Mouse (Mus musculus): ENCODE measurements at regions not wholly inside any gene's neighbourhood (a gene's known extent, or its start where the extent isn't known, plus 50 kb on each side); places are given as distances from the start of the nearest gene placed in this dataset.

DNA sequence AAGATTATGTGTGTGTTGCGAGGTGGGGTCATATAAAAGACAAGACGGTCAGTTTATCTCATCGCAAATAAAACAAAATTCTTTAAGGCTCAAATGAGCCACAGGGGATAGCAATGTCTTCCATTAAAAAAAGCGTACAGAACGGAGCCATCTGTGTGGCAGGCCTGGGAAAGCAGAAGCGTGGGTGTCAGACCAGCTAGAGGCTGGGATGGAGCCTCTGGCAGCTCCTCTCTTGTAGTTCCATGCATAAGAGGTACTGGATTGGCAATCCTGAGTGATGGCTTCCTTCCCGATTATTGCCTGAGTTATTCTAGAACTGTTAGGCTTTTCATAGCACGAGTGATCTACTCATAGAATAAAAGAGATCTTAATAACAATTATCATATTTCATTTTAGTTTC is 318.2 kb upstream of the Sash1 start:
- peak; percentile 23 to 25 for DNase-seq (ENCODE audit: extremely low spot score in 1 of 2, low spot score in 1 of 2)

DNA sequence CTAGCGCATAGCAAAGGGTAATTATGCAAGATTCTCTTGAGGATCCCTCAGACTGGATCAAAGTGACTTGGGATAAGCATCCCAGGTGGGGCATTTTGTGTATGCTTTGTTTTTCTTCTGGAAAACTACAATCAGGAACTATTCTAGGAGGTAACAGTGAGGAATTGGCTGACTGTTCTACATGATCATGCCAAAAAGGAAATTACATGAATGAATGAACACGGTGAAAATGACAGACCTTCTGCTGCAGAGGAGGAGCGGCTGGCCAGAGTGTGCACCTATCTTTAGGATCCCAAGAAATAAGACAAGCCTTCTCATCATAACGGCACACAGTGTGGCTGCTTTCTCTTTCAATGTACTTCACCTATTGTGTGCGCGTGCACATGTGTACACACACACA is 317.5 kb upstream of the Sash1 start:
- DNase-seq (ENCODE audit: extremely low spot score in 1 of 2, low spot score in 1 of 2): no peak

DNA sequence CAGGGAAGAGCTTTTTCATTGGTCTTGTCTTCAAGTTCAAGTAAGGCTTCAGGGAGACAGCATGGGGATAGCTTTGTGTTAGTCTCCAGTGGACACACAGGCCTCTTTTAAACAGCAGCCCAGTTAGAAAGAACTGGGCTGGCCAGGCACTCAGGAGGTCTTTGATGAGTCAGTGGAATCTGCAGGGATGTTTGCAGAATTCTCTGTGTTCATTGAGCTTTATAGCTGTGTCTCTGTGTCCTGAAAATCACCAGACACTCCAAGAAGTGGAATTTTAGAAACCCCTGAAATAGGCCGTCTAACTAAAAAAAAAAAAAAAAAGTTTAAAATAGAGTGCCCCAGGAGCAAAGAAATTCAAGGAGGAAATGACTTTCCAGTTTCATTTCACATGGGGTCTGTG is 317.1 kb upstream of the Sash1 start:
- DNase-seq (ENCODE audit: extremely low spot score in 1 of 2, low spot score in 1 of 2): no peak

DNA sequence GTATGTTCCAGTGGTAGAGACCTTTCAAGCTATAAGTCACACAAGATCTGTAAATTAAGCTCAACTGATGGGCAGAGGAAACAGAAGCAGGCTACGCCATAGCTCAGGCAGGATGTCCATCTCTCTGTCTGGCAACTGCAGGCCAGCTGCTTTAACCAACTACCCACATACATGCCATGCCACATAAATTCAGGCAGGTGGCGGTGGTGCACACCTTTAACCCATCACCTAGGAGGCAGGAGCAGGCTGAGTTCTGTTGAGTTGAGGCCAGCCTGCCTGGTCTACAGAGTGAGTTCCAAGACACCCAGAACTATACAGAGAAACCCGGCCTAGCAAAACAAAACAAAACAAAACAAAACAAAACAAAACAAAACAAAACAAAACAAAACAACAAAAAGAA is 289.1 kb upstream of the Sash1 start:
- DNase-seq (ENCODE audit: extremely low spot score in 1 of 2, low spot score in 1 of 2): no peak

DNA sequence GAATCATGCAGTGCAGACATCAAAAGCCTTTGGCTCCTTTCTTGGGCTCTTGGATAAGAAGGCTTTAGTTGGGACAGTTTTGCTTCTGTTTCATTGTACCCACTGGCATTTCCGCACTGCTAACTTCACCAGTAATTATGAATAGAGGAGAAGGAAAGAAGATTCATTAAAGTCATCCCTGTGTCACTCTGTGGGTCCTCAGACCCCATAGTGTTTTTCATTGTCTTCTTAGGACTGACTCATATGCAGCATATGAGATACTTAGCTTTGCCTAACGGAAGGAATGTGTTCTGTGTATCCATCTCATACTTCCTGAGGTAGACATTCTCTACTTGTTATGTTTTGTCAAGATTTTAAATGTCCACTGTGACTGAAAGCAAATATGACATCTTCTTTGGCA is 287.6 kb upstream of the Sash1 start:
- DNase-seq (ENCODE audit: extremely low spot score in 1 of 2, low spot score in 1 of 2): no peak

DNA sequence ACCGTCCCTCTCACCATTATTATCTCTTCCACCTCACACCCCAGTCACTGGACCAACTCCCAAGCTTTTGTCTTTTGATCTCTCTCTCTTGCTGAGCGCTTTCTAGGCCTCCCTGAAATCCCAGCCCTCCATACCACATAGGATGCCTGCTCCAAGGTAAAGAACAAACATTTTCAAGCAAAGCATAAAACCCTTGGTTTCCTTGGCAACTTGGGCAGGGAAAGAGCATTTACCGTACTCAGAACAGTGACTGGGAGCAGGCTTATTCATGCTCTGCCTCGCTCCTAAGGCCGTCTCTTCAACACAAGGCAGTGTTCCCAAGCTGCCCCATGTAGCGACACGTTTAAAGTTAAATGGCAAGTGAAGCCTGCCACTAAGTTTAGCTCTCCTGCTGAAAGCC is 282.9 kb upstream of the Sash1 start:
- no peak for DNase-seq (ENCODE audit: extremely low spot score in 1 of 2, low spot score in 1 of 2)

DNA sequence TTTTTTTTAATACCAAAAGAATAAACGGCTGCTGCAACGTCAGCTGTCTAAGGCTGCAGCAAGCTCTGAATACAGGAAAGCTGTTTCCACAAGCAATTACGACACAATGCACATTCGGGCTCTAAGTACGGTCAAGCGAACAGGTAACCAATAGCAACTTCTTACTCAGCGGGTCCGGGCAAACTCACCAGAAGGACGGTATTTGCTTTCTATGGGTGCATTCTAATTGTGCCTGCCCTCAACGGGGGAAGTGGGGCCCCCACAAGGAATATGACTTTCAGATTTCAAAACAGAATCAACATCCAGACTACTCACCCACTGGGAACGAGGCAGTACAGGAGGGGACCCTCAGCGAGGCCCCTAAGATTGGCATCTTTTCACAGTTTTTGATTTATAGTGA is 280.1 kb upstream of the Sash1 start:
- peak; percentile 14 to 21 for DNase-seq (ENCODE audit: extremely low spot score in 1 of 2, low spot score in 1 of 2)

DNA sequence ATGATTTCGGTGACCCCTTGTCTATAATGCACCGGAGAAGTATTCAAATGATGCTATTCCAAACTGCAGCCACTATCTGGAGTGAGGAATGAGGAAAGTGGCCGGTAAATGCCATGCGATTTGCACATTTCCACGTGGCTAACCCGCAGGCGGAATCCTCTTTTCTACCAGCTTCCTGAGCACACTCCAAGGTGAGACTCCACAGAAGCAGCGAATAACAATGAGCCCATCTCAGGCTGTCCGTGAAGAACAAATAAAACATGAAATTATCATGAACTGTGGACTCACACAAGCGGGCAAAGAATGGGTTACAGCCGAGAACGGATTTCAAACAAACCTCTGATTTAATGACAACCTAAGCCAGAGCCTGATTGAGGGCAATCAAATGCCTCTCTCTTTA is 279.7 kb upstream of the Sash1 start:
- DNase-seq (ENCODE audit: extremely low spot score in 1 of 2, low spot score in 1 of 2): peak in 1 of 2 experiments; percentile 9

DNA sequence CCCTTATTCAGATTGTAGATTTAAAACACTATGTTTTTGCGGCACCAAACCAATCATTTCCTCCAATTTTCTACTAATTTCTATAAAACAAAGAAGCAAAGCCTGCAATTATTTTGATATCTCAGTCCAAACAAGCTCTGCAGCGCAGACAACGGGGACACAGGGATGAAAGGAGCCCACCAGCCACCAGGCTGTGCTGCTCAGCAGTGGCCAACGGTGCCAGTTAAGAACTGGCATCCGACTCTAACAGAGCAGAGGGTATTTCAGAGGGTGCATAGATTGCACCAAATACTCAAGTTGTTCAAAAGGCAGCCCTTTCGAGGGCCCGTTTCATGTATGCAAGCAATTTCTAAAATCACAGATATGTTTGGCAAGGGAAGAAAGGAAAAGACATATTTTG is 278.5 kb upstream of the Sash1 start:
- DNase-seq (ENCODE audit: extremely low spot score in 1 of 2, low spot score in 1 of 2): no peak

DNA sequence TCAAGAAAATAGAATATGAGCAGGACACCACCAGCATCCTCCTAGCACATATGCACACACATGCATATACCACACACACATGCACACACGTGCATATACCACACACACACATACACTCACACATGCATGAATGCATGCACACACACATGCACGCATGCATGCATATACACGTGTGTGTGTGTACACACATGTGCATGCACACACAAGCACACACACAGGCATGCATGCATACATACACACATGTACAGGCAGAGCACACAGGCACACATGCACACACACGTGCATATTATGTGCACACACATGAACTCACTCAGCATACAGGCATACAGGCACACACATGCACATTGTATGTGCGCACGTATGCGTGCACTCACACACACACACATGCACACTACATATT is 275.7 kb upstream of the Sash1 start:
- no peak for DNase-seq (ENCODE audit: extremely low spot score in 1 of 2, low spot score in 1 of 2)

DNA sequence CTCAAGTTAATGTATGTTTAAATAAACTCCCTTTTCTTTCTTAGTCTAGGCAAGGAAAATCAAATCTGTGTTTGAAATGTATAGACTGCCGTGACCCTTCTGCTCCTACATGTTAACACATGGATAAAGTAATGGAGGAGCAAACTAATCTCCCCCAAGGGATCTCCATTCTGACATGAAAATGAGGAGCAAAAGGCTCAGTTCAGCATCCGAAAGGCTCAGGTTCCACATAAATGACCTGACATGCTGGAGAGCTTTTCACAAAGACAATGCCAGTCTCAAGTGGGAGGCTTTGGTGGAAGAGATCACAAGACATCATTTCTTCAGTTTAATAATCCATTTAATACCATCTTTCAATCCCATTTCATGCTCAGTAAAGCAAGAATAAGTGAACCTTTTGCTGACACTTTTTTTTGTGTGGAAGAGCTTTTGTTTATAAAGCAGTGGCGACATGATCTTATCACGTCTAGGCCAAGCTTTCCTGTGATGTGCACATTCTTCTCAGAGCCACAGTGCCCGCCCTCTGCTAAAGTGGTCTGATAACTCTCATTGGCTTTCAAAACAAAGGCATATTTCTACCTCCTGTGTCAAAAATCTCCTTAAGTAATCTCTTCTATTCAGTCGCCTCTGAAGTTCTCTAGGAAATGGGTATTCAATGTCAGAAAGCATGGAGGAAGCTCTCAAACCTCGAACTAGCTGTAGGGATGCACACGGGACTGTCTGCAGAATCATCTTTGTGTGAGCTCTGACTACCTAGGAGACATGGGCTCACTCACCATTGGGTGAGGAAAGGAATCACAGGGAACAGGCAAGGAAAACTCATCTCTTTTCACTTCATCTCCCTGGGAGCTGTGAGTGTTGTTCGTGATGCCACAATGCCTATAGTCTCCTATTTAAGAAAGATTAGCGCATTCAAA is 271.7 kb upstream of the Sash1 start:
- DNase-seq (ENCODE audit: extremely low spot score in 1 of 2, low spot score in 1 of 2): no peak

DNA sequence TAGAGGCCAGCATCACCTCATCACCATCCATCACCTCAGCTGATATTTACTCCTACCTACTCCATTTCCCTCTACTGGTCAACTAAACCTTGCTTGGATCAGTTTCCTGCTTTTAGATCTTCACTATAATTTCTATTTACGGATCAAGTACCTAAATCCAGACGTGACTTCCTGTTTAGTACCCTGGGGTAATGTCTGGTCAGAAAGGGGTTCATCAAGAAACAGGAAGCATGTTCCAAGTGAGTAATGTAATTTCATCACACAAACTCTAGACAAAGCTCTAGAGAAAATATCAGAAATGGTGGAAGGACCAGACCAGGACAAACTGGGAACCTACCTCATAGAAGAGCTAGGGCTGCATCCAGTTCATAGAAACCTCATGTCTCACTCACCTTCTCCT is 250.2 kb upstream of the Sash1 start:
- no peak for DNase-seq (ENCODE audit: extremely low spot score in 1 of 2, low spot score in 1 of 2)

DNA sequence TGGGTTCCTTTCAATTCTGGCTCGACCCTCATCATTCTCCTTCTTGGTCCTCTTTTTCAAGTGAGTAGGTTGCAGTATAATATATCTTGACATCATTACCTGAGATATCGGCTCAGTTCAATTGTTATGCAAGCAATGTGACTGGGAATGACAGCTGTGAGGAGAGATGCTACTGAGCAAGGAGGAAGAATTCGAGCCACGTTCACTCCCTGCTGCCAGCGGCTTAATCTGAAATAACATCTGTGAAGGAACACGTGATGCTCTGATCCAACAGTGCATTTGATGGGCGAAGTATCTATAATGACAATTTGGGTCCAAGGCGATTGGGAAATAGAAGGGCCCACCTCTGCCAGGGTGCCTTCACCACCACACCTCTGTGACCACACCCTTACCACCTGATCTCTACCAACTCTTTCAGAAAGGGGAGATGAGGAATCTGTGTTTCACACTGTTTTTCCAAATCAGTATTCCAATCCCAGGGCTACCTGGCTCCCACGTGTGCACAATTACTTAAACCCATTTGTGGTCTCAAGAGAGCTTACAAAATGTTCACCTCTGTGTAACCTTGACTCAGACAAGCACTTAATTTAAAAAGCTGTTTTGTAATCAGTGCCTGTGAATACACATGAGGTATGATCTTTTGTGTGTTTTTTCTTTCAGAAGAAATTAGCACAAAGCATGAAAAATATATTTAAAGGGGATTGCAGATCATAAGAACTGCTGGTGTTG is 248.6 kb upstream of the Sash1 start:
- no peak for DNase-seq (ENCODE audit: extremely low spot score in 1 of 2, low spot score in 1 of 2)

DNA sequence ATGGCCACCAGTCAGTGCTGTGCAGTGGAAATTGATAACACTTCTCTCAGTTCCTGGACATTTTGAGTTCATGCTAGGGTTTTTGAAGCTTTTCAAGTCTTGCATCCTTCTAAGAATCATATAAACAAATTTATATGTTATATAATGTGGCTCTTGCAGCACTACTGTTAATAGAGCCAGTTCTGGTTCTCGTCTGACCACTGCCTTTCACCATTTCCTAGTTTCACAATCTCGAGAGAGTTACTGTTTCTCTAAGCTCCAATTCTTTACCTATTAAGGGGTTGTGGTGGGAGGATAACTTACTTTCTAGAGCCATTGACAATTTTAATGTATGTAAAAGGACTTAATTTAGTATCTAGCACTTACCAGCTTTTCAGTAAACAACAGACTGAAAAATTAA is 244.2 kb upstream of the Sash1 start:
- DNase-seq (ENCODE audit: extremely low spot score in 1 of 2, low spot score in 1 of 2): no peak

DNA sequence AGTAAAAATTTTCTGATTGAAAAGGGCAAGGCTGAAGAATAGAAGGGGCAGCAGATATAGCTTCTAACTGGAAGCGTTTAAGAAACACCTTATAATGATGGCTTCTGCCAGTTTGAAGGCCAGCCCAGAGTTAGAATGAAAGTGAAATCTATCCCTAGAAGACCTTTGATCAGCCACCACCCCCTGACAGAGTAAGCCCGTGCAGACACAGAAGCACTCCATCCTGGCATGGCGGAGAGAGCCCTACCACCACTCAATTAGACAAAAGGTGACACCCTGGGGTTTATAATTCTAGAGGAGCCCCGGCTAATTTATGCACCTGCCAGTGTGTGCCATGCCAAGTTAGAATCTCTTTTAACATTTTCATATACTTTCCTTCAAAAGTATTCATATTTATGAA is 233.4 kb upstream of the Sash1 start:
- no peak for DNase-seq (ENCODE audit: extremely low spot score in 1 of 2, low spot score in 1 of 2)

DNA sequence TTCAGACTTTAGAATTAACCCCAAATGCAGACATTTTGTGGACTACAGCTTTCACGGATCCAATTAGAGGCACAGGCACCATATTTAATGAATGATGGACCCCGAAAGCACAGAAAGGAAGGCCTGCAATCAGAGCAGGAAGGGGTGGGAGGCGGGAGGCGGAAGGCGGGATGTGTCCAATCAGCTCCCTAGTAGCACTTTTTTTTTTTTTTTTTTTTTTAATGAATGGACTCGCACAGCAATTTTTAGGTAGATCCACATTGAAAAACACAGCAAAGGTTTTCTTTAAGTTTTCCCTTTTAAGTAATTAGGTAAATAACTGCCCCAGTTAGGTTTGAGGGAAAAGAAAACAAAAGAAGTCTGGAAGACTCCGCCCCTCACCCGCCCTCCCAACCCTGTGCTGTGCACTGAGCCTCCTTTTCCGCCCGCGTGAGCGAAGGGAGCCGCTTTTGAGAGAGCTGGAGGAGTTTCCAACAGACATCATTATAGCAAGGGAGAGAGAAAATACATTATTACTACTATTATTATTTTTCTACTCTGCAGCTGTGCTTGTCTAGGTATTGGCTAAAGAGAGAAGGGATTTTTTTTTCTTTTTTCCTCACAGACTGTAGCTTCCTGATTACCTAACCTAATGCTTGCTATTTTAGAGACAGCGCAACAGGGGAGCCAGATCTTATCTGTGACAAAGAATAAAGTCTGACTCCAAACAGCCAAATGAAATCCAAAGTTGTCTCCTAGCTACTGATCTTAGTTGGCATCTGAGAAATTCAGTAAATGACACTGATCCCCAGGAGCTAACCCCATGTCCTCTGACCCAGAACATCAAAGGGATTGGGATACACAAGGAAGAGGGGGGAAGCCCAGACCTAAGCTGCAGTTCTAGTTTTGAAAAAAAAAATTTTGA is 232.0 kb upstream of the Sash1 start:
- no peak for DNase-seq (ENCODE audit: extremely low spot score in 1 of 2, low spot score in 1 of 2)

DNA sequence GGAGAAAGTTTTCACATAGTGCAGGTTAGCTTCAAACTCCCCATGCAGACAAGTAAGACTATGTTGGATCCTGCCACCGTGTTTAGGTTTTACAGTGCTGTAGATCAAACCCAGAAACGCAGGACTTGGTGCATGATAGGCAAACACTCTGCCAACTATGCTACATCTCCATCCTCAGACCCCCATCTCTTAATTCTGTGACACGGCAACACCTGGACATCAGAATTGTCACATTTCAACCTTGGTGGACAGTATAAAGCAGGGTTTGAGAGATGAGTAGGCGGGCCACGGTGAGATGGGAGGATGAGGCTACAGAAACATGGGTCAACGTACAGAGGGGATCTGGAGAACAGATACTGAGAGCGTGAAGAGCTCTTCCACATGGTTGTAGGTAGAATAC is 231.3 kb upstream of the Sash1 start:
- DNase-seq (ENCODE audit: extremely low spot score in 1 of 2, low spot score in 1 of 2): no peak

DNA sequence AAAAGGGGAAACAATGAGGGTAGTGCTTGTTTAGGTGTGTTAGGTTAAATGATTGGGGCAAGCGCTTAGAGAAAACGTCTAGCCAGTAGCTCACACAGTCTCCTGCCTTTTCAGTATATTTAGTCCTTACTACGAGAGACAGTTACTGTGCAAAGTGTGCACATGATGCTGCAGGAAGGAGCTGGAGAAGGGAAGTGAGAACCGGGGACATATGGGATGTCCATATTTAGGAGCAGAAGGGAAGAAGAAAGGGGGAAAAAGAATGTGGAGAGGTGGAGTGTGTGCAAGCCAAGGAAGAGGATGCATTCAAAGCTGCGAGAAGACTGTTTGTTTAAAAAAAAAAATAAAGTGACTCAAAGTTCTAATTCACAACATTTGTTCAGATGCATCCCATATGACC is 227.8 kb upstream of the Sash1 start:
- no peak for DNase-seq (ENCODE audit: extremely low spot score in 1 of 2, low spot score in 1 of 2)

DNA sequence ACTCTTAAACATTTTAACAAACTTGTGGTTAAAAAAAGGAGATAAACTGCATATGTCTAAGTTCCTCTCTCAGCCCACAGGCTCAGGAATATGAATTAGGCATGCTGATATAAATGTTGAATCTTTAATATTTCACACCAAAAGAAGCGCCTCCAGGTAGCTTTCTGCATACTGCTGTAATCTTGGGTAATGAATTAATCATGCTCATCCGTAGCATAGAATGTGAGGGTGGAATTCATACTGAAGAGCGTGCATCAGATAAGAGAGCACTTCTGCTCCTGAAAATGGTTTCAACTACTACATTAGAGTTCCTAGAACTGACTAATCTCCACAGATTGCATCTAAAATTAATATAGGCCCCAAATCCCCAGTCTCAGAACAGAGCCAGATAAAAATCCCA is 225.2 kb upstream of the Sash1 start:
- no peak for DNase-seq (ENCODE audit: extremely low spot score in 1 of 2, low spot score in 1 of 2)

DNA sequence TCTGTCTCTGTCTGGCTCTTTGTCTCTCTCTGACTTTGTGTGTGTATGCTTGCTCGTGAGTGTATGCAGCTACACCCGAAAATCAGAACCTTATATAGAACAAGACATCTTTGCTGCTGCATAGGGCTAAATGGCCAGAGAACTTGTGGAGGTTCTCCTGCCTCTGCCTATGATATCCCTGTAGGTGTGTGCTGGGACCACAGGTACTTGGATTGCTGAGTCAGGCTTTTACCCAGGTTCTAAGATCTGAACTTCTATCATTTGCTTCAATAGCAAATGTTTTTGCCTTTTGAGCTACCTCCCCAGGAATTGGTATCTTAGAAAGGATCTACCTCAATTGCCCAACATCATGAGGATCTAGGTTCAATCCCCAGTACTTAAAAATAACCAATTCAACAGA is 210.3 kb upstream of the Sash1 start:
- DNase-seq (ENCODE audit: extremely low spot score in 1 of 2, low spot score in 1 of 2): no peak

DNA sequence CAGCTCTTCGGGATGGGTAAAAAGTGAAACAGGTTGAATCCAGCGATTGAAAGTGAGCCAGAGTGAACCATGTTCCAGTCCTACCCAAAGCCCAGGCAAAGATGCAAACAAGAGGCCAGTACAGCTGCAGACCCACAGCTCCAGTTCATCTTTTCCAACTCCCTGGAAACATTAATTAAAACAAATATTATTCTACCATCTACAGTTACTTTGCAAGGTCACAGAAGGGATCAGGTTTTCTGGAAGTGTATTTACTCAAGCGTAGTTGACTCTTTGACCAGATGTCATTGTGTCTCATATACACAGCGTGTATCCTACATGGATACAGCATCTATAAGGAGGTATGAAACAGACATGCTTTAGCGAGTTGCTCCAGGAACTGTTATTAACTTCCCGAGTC is 209.3 kb upstream of the Sash1 start:
- DNase-seq (ENCODE audit: extremely low spot score in 1 of 2, low spot score in 1 of 2): no peak
